Mouse (Mus musculus): ENCODE data around the gene Chrna1.

DNA sequence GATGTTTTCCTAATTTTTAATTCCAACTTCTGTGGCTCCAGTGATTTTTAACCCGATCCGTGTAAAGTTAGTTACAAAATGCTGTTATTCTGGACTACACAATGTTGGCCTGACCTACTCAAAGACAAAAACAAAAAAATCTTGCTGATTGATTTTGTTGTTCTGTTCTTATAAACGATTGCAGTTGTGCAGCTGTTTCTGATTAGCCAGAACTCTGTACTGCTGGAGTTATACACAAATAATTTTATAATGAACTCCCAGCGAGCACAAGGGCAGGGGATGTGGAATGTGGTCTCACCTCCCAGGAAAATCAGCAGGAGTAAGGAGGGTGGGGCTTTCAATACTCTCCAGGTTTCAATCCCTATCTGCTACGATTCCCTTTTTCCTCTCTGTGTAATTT, 61.2 kb downstream of the Chrna1 start:
- TF ChIP-seq CTCF (IDR thresholded peaks at IDR 0.05; ENCODE audit: extremely low read depth, insufficient read depth, low read length) = no peak
- no peak for TF ChIP-seq POLR2A (IDR thresholded peaks at IDR 0.05; ENCODE audit: extremely low read depth, insufficient read depth, low read length)

All from cortical plate, adult 2 months (tissue).